Mouse (Mus musculus) MEL (cell line): ENCODE measurements around the gene Galnt17. TPM values are rescaled to one million over a fixed set of nuclear protein-coding genes. Genes with fewer than 3 reads are reported as not detected.

Experiments used
- DNase-seq: peaks from one replicate; pipeline ENCODE4 v3.0.0; 2011; ENCODE audit warnings: low read depth, low spot score
- H3K27ac ChIP-seq: 2 replicates; pipeline ENCODE4 v1.5.1; 2012; ENCODE audit warnings: low read depth, mild to moderate bottlenecking, control low read depth, low read length, moderate library complexity; ENCODE audit not compliant: control insufficient read depth
- H3K27me3 ChIP-seq, 2 experiments: fragments of 150-350 bp in 1 of 2; sonication (generic) in 1 of 2; 2 replicates each; pipeline ENCODE4 v1.6.1; 2012; ENCODE audit warnings: low read length in 2 of 2, mild to moderate bottlenecking in 2 of 2, improper control_type of control experiment in 1 of 2, moderate library complexity in 1 of 2; ENCODE audit not compliant: insufficient read depth in 2 of 2, control insufficient read depth in 1 of 2
- H3K36me3 ChIP-seq, 2 experiments: 2 replicates each; pipeline ENCODE4 v1.6.1; 2012 to 2014; ENCODE audit warnings: low read length in 2 of 2, improper control_type of control experiment in 1 of 2, inconsistent platforms in 1 of 2, mild to moderate bottlenecking in 1 of 2; ENCODE audit not compliant: insufficient read depth in 2 of 2, control insufficient read depth in 1 of 2
- H3K4me1 ChIP-seq, 2 experiments: fragments of 150-350 bp in 1 of 2; sonication (generic) in 1 of 2; 2 replicates each; pipeline ENCODE4 v1.6.1; 2012; ENCODE audit warnings: low read length in 2 of 2, improper control_type of control experiment in 1 of 2, mild to moderate bottlenecking in 1 of 2; ENCODE audit not compliant: insufficient read depth in 2 of 2, control insufficient read depth in 1 of 2
- H3K4me3 ChIP-seq, 2 experiments: fragments of 150-350 bp in 1 of 2; sonication (generic) in 1 of 2; 2 replicates each; pipeline ENCODE4 v1.5.1; 2012; ENCODE audit warnings: low read depth in 2 of 2, low read length in 2 of 2, mild to moderate bottlenecking in 2 of 2, moderate library complexity in 2 of 2, control low read depth in 1 of 2, improper control_type of control experiment in 1 of 2; ENCODE audit not compliant: control insufficient read depth in 1 of 2, insufficient read depth in 1 of 2
- H3K79me2 ChIP-seq: 2 replicates; pipeline ENCODE4 v1.6.1; 2012; ENCODE audit warnings: mild to moderate bottlenecking, low read length, moderate library complexity; ENCODE audit not compliant: control insufficient read depth, poor library complexity, insufficient read depth
- H3K9ac ChIP-seq: 2 replicates; pipeline ENCODE4 v1.6.1; 2012; ENCODE audit warnings: low read depth, mild to moderate bottlenecking, control low read depth, low read length, moderate library complexity; ENCODE audit not compliant: control insufficient read depth, poor library complexity, severe bottlenecking
- H3K9me3 ChIP-seq: fragments of 150-350 bp; sonication (generic); replicated peaks from 2 replicates; pipeline ENCODE4 v1.6.1; 2012; ENCODE audit warnings: mild to moderate bottlenecking, low read length, improper control_type of control experiment, moderate library complexity; ENCODE audit not compliant: insufficient read depth
- CTCF ChIP-seq, 3 experiments: IDR thresholded peaks in 2 of 3; conservative IDR thresholded peaks in 1 of 3; 2 replicates each; pipeline ENCODE4 v1.5.1; 2011 to 2012; ENCODE audit warnings: low read length in 3 of 3, low read depth in 2 of 3, mild to moderate bottlenecking in 2 of 3, improper control_type of control experiment in 1 of 3, inconsistent platforms in 1 of 3, mixed read lengths in 1 of 3, moderate library complexity in 1 of 3; ENCODE audit not compliant: control insufficient read depth in 1 of 3, insufficient read depth in 1 of 3, poor library complexity in 1 of 3, severe bottlenecking in 1 of 3
- E2F4 ChIP-seq: IDR thresholded peaks from 2 replicates; pipeline ENCODE4 v1.6.1; 2011; ENCODE audit warnings: low read depth, low read length, improper control_type of control experiment, borderline replicate concordance
- ELF1 ChIP-seq: IDR thresholded peaks from 2 replicates; pipeline ENCODE4 v1.6.1; 2014; ENCODE audit warnings: low read depth, mild to moderate bottlenecking, inconsistent platforms, low read length, improper control_type of control experiment, moderate library complexity
- EP300 ChIP-seq, 2 experiments: IDR thresholded peaks; 2 replicates each; pipeline ENCODE4 v1.6.1; 2011; ENCODE audit warnings: improper control_type of control experiment in 2 of 2, low read length in 2 of 2, low read depth in 1 of 2, mild to moderate bottlenecking in 1 of 2
- JUND ChIP-seq: IDR thresholded peaks from 2 replicates; pipeline ENCODE4 v1.6.1; 2011; ENCODE audit warnings: low read depth, mild to moderate bottlenecking, improper control_type of control experiment, low read length
- KAT2A ChIP-seq: conservative IDR thresholded peaks from 2 replicates; pipeline ENCODE4 v1.6.1; 2012; ENCODE audit warnings: low read depth, low read length, improper control_type of control experiment, inconsistent platforms
- MAFK ChIP-seq: IDR thresholded peaks from 2 replicates; pipeline ENCODE4 v1.6.1; 2011; ENCODE audit warnings: low read depth, mild to moderate bottlenecking, low read length, improper control_type of control experiment, borderline replicate concordance
- MAZ ChIP-seq: IDR thresholded peaks from 2 replicates; pipeline ENCODE4 v1.6.1; 2012; ENCODE audit warnings: low read depth, mild to moderate bottlenecking, inconsistent platforms, low read length, improper control_type of control experiment
- MXI1 ChIP-seq: IDR thresholded peaks from 2 replicates; pipeline ENCODE4 v1.6.1; 2011; ENCODE audit warnings: mild to moderate bottlenecking, low read depth, low read length, improper control_type of control experiment
- MYB ChIP-seq: IDR thresholded peaks from 2 replicates; pipeline ENCODE4 v1.6.1; 2011; ENCODE audit warnings: mild to moderate bottlenecking, low read depth, low read length, improper control_type of control experiment
- MYC ChIP-seq: IDR thresholded peaks from 2 replicates; pipeline ENCODE4 v1.6.1; 2011; ENCODE audit warnings: low read depth, mild to moderate bottlenecking, low read length, improper control_type of control experiment, moderate library complexity
- NRF1 ChIP-seq: IDR thresholded peaks from 2 replicates; pipeline ENCODE4 v1.6.1; 2014; ENCODE audit warnings: low read depth, mild to moderate bottlenecking, inconsistent platforms, low read length, improper control_type of control experiment, moderate library complexity; ENCODE audit not compliant: poor library complexity, insufficient read depth, severe bottlenecking
- POLR2AphosphoS5 ChIP-seq: IDR thresholded peaks from 2 replicates; pipeline ENCODE4 v1.6.1; 2012; ENCODE audit warnings: low read depth, borderline replicate concordance, mild to moderate bottlenecking, inconsistent platforms, low read length, moderate library complexity, mixed read lengths
- RAD21 ChIP-seq: IDR thresholded peaks from 2 replicates; pipeline ENCODE4 v1.6.1; 2011; ENCODE audit warnings: mild to moderate bottlenecking, low read depth, low read length, improper control_type of control experiment
- RCOR1 ChIP-seq: IDR thresholded peaks from 2 replicates; pipeline ENCODE4 v1.6.1; 2012; ENCODE audit warnings: low read depth, mild to moderate bottlenecking, inconsistent platforms, low read length, improper control_type of control experiment
- TBP ChIP-seq: IDR thresholded peaks from 2 replicates; pipeline ENCODE4 v1.8.0; 2011; ENCODE audit warnings: low read depth, low read length, improper control_type of control experiment
- UBTF ChIP-seq: IDR thresholded peaks from 2 replicates; pipeline ENCODE4 v1.6.1; 2012; ENCODE audit warnings: low read depth, mild to moderate bottlenecking, inconsistent platforms, low read length, improper control_type of control experiment, moderate library complexity, borderline replicate concordance; ENCODE audit not compliant: insufficient read depth
- USF1 ChIP-seq: IDR thresholded peaks from 2 replicates; pipeline ENCODE4 v1.6.1; 2014; ENCODE audit warnings: low read depth, mild to moderate bottlenecking, inconsistent platforms, low read length, improper control_type of control experiment, moderate library complexity
- ZC3H11A ChIP-seq: IDR thresholded peaks from 2 replicates; pipeline ENCODE4 v1.6.1; 2012; ENCODE audit warnings: low read depth, mild to moderate bottlenecking, inconsistent platforms, low read length, improper control_type of control experiment
- ZMIZ1 ChIP-seq: IDR thresholded peaks from 2 replicates; pipeline ENCODE4 v1.6.1; 2012; ENCODE audit warnings: low read depth, mild to moderate bottlenecking, inconsistent platforms, low read length, improper control_type of control experiment, moderate library complexity
- ZNF384 ChIP-seq: IDR thresholded peaks from 2 replicates; pipeline ENCODE4 v1.6.1; 2012; ENCODE audit warnings: low read depth, mild to moderate bottlenecking, inconsistent platforms, low read length, improper control_type of control experiment
- polyA plus RNA-seq, 2 experiments: library from polyadenylated mRNA; stranded (reverse) in 1 of 2; unstranded in 1 of 2; fragments of >175 nt in 1 of 2; fragments of >200 nt in 1 of 2; gene quantifications; 2 replicates each; pipeline versions ENCODE4 v1.2.1 to v1.2.4; 2012; ENCODE audit warnings: low replicate concordance in 2 of 2, low read depth in 1 of 2; ENCODE audit not compliant: insufficient read length in 2 of 2, insufficient read depth in 1 of 2, missing spikeins in 1 of 2
- total RNA-seq: library from RNA; depleted of rRNA; stranded (reverse); fragments of 300-350 nt; gene quantifications from 2 replicates; pipeline ENCODE4 v1.2.3, GENCODE M21; 2012

Galnt17 gene
- total and polyA plus RNA-seq, 3 experiments: not detected

- Histone ChIP-seq H3K36me3 (no peaks in the 10 kb centered on the region), H3K9ac (no peak overlapping the region), H3K4me3 (no peak overlapping the region), H3K27ac (no peak overlapping the region), H3K79me2 (no peaks in the 10 kb centered on the region), H3K27me3 (no peaks in the 10 kb centered on the region), H3K4me1 (no peaks in the 10 kb centered on the region), H3K9me3 (no peaks in the 10 kb centered on the region)
- TF ChIP-seq MAZ: no peak
- no peak for TF ChIP-seq E2F4
- TF ChIP-seq KAT2A: no peak
- TF ChIP-seq UBTF: no peak
- no peak for TF ChIP-seq NRF1
- no peak for TF ChIP-seq MAFK
- no peak for TF ChIP-seq RAD21
- no peak for TF ChIP-seq ZC3H11A
- TF ChIP-seq MYC: no peak
- TF ChIP-seq RCOR1: no peak
- TF ChIP-seq ZNF384: no peak
- TF ChIP-seq ELF1: no peak
- no peak for TF ChIP-seq TBP
- TF ChIP-seq EP300 (IDR thresholded peaks at IDR 0.05; ENCODE audit: low read depth in 1 of 2, low read length in 2 of 2): no peak
- no peak for TF ChIP-seq USF1
- no peak for TF ChIP-seq MXI1
- TF ChIP-seq ZMIZ1: no peak
- TF ChIP-seq POLR2AphosphoS5: no peak
- TF ChIP-seq JUND: no peak
- no peak for TF ChIP-seq MYB
- no peak for DNase-seq
These were observed 329.4 kb downstream of the Galnt17 start for GRCm38 (mm10) chr5:130978871-130979270.

- Histone ChIP-seq H3K9ac (no peak overlapping the region), H3K79me2 (no peaks in the 10 kb centered on the region)
These were observed 330.3 kb downstream of the Galnt17 start for GRCm38 (mm10) chr5:130977999-130978398.

More at GRCm38 (mm10) chr5:130977999-130978398, 330.3 kb downstream of the Galnt17 start:
- no peak overlapping the region for H3K27ac ChIP-seq
- peak in 1 of 3 experiments; percentile 39; a peak in 2 of 6 replicates for TF ChIP-seq CTCF (IDR thresholded peaks at IDR 0.05 in 2 of 3, conservative IDR thresholded peaks at IDR 0.05 in 1 of 3; ENCODE audit: control insufficient read depth in 1 of 3, insufficient read depth in 1 of 3, low read depth in 2 of 3, low read length in 3 of 3, poor library complexity in 1 of 3, severe bottlenecking in 1 of 3)
- TF ChIP-seq USF1: no peak
- H3K27me3 ChIP-seq: no peaks in the 10 kb centered on the region
- H3K4me3 ChIP-seq: no peak overlapping the region
- no peaks in the 10 kb centered on the region for H3K4me1 ChIP-seq
- no peaks in the 10 kb centered on the region for H3K36me3 ChIP-seq
- DNase-seq: peak; percentile 11
- H3K9me3 ChIP-seq: no peaks in the 10 kb centered on the region
